Mouse (Mus musculus) heart, embryonic 11.5 days (tissue): Measurements from ENCODE around the gene Sgms1. TPM values are rescaled to one million over a fixed set of nuclear protein-coding genes. Genes with fewer than 3 reads are reported as not detected.

Source experiments
- ATAC-seq: fragments of 200-750 bp; cut with Nextera tagmentation; replicated peaks from 2 replicates; pipeline ENCODE4 v1.8.0; 2017; ENCODE audit warnings: moderate library complexity; ENCODE audit not compliant: insufficient number of reproducible peaks, low FRiP score, low TSS enrichment
- H3K27ac ChIP-seq: fragments of 300-500 bp; sonication (generic); 2 replicates; pipeline ENCODE4 v1.5.1; 2014; ENCODE audit warnings: mild to moderate bottlenecking, low read depth, low read length
- H3K27me3 ChIP-seq: fragments of 300-500 bp; sonication (generic); 2 replicates; pipeline ENCODE4 v1.6.1; 2014; ENCODE audit warnings: mild to moderate bottlenecking, low read length, mixed read lengths; ENCODE audit not compliant: control insufficient read depth, insufficient read depth
- H3K36me3 ChIP-seq: fragments of 300-500 bp; sonication (generic); 2 replicates; pipeline ENCODE4 v1.6.1; 2014; ENCODE audit warnings: mild to moderate bottlenecking, low read length, moderate library complexity, mixed read lengths; ENCODE audit not compliant: control insufficient read depth, insufficient read depth
- H3K4me1 ChIP-seq: fragments of 300-500 bp; sonication (generic); 2 replicates; pipeline ENCODE4 v1.6.1; 2014; ENCODE audit warnings: low read length; ENCODE audit not compliant: control insufficient read depth, insufficient read depth
- H3K4me2 ChIP-seq: fragments of 300-500 bp; sonication (generic); 2 replicates; pipeline ENCODE4 v1.6.1; 2014; ENCODE audit warnings: mild to moderate bottlenecking, moderate library complexity
- H3K4me3 ChIP-seq: fragments of 300-500 bp; sonication (generic); 2 replicates; pipeline ENCODE4 v1.5.1; 2014; ENCODE audit warnings: low read depth, low read length
- H3K9ac ChIP-seq: fragments of 300-500 bp; sonication (generic); 2 replicates; pipeline ENCODE4 v1.6.1; 2014; ENCODE audit warnings: mild to moderate bottlenecking, low read depth, low read length, moderate library complexity
- H3K9me3 ChIP-seq: fragments of 300-500 bp; sonication (generic); replicated peaks from 2 replicates; pipeline ENCODE4 v1.6.1; 2016; ENCODE audit warnings: low read length; ENCODE audit not compliant: control insufficient read depth
- WGBS: fragments of 180-500 bp; shearing (Covaris S2); extraction: QIAGEN DNeasy Blood & Tissue Kit; methylation state at CpG from one replicate; pipeline ENCODE4 v1.1.7; 2014; ENCODE audit not compliant: insufficient replicate concordance; 5-methylcytosine and 5-hydroxymethylcytosine counted together
- polyA plus RNA-seq: library from polyadenylated mRNA; unstranded; fragments of >200 nt; fragmentation: Nextera tagmentation; extraction: Ambion mirVana; gene quantifications from 2 replicates; pipeline ENCODE4 v1.2.1, GENCODE M21; 2014

The Sgms1 gene
- polyA plus RNA-seq, 1 experiment from 2014 or later = 36.8 TPM

DNA sequence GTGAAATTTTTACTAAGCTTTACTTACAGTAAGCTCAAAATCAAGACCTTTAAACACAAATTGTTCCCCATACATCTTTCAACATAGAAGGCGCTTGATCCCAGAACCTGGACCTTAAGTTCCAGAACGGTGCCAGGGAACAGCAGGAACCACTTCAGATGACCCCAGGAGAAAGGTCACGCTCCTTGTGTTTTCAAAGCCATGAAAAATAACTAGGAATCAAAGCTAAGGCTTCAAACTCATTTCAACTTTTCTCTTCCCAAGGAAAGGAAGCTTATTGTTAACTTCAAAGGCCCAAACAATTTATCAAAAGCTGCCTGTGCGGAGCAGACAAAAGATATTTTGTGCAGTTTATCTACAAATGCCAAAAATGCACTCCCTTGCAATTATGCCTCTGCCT, 107.6 kb downstream of the Sgms1 start:
- Histone ChIP-seq H3K4me1 (peaks cover 23% of the 10 kb centered on the region), H3K9ac (no peak overlapping the region), H3K27ac (no peak overlapping the region), H3K9me3 (no peaks in the 10 kb centered on the region), H3K4me2 (no peak overlapping the region), H3K36me3 (no peaks in the 10 kb centered on the region), H3K27me3 (no peaks in the 10 kb centered on the region), H3K4me3 (no peak overlapping the region)
- no peak for ATAC-seq
- WGBS = 65% methylated on average over 4 of the region's 4 CpGs

DNA sequence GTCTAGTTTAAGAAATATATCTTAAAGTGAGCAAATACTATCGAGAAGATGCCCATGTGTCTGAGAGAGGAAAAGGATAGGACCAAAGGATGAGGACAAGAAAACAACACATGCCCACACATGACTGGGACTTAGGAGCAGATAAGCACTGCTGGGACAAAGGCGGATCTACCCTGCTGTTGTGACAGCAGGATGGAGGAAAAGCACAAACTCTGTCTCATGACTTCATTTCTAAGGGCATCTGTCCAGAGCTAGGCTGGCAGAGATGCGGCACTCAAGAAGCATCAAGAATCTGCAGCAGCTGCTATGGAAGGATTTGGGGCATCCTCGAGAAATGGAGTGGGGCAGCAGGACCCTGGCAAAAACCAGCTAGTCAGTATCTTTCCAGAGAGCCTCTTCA, 109.1 kb downstream of the Sgms1 start:
- no peaks in the 10 kb centered on the region for H3K9me3 ChIP-seq
- no peak overlapping the region for H3K27ac ChIP-seq
- H3K9ac ChIP-seq = no peak overlapping the region
- H3K36me3 ChIP-seq = no peaks in the 10 kb centered on the region
- WGBS = 70% methylated on average over 4 of the region's 4 CpGs
- no peak for ATAC-seq
- H3K4me1 ChIP-seq = peaks cover 29% of the 10 kb centered on the region
- H3K4me3 ChIP-seq = no peak overlapping the region
- H3K4me2 ChIP-seq = no peak overlapping the region
- no peaks in the 10 kb centered on the region for H3K27me3 ChIP-seq

DNA sequence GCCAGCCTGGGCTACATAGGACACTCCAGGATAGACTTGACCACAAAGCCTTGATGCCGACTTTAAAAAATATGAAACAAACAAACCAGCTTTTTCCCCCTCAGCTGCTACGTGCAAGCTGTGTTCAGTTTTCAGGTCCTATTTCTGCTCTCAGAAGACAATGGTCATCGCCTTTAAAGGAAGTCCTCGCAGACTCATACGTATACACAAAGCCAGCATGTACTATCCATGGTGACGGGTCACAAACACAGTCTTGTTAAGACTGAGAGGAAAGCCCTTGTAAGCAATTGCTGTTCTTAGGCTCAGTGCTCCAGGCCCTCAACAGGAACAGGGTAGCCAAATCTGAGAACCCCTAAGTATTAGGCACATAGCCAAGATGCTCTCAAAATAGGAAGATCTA, 110.1 kb downstream of the Sgms1 start:
- ATAC-seq = no peak
- Histone ChIP-seq H3K27me3 (no peaks in the 10 kb centered on the region), H3K36me3 (no peaks in the 10 kb centered on the region), H3K9ac (no peak overlapping the region), H3K4me1 (peaks cover 29% of the 10 kb centered on the region), H3K4me3 (no peak overlapping the region), H3K9me3 (no peaks in the 10 kb centered on the region), H3K4me2 (no peak overlapping the region), H3K27ac (no peak overlapping the region)
- WGBS = 84% methylated on average over 6 of the region's 6 CpGs

DNA sequence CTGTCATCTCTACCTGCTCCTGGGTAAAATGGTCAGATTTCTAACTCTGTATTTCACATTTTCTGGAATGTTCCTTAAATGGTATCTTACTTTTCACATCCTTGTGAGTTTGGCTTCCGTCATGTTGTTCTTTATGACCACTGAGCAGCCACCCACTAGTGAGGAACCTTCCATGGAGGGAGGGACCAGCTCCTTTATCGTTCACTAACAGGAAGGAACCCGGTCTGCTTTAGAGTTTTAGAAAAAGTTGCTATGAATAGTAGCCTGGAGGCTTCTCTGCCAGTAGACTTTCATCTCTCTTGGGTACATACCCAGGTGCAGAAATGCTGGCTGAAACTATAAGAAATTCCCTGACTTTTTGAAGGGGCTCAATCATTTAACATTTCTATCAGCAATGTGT, 111.6 kb downstream of the Sgms1 start:
- peaks cover 29% of the 10 kb centered on the region for H3K4me1 ChIP-seq
- no peaks in the 10 kb centered on the region for H3K9me3 ChIP-seq
- no peaks in the 10 kb centered on the region for H3K27me3 ChIP-seq
- no peak overlapping the region for H3K9ac ChIP-seq
- 70% methylated on average over 3 of the region's 3 CpGs for WGBS
- no peak overlapping the region for H3K27ac ChIP-seq
- no peak overlapping the region for H3K4me3 ChIP-seq
- H3K36me3 ChIP-seq = no peaks in the 10 kb centered on the region
- H3K4me2 ChIP-seq = no peak overlapping the region
- ATAC-seq = no peak

DNA sequence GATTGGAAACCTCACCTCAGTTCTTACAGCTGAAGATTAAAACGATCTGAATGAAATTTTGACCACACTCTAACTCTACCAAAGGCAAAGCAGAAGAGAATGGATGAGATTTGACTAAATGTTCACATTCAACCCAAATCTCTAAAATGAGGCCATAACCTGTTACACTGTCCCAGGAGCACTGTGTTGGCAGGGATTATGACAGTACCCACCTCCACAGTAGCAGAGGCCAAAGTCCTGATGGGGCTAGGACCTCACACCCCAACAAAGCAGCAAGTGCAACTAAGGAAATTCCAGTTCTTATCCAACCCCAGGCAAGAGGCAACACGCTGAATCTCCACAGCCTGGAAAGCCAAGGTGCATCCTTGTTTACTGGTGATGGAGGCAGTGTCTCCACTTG, 112.2 kb downstream of the Sgms1 start:
- Histone ChIP-seq H3K4me2 (no peak overlapping the region), H3K36me3 (no peaks in the 10 kb centered on the region), H3K27ac (no peak overlapping the region), H3K4me1 (peaks cover 33% of the 10 kb centered on the region), H3K9ac (no peak overlapping the region), H3K9me3 (no peaks in the 10 kb centered on the region), H3K27me3 (no peaks in the 10 kb centered on the region), H3K4me3 (no peak overlapping the region)
- WGBS = 77% methylated on average over 2 of the region's 2 CpGs
- ATAC-seq = no peak

DNA sequence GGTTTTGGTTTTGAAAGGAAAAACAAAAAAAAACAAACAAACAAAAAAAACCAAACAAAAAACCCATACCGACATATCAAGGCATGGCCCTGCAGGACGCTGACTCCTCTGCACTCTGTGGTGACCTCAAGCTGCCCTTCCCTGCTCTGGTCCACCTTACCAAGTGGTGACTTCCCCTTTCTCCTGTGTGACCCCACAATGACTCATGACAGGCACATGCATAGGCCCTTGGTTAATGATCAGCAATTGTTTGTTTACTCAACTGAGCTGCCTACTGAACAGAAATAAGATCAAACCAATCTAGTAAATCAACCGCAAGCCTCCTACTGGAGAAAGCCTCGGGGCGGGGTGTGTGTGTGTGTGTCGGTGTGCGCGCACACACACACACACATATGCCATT, 112.7 kb downstream of the Sgms1 start:
- Histone ChIP-seq H3K27me3 (no peaks in the 10 kb centered on the region), H3K9ac (no peak overlapping the region), H3K4me3 (no peak overlapping the region), H3K4me2 (no peak overlapping the region), H3K36me3 (no peaks in the 10 kb centered on the region), H3K9me3 (no peaks in the 10 kb centered on the region), H3K4me1 (peaks cover 33% of the 10 kb centered on the region), H3K27ac (no peak overlapping the region)
- 80% methylated on average over 8 of the region's 8 CpGs for WGBS
- no peak for ATAC-seq

DNA sequence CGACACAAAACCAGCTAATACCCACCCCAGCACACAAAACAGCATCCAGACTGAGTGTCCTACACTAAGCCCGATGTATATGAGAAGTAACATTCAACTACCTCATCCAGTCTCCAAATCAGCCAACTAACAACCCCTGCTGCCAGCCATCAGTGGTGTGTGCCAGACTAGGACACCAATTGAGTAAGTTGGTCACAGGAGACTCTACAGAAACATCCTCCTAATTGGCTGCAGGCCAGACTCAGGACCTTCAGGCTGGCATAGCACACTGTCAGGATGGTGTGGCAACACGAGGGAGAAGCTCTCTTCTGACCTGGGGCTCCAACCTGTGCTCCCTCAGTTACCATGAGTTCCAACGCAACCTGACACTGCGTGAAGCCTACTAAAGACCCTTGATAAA, 113.3 kb downstream of the Sgms1 start:
- H3K4me3 ChIP-seq = no peak overlapping the region
- ATAC-seq = no peak
- H3K36me3 ChIP-seq = no peaks in the 10 kb centered on the region
- WGBS = 86% methylated on average over 5 of the region's 5 CpGs
- peaks cover 35% of the 10 kb centered on the region for H3K4me1 ChIP-seq
- no peaks in the 10 kb centered on the region for H3K9me3 ChIP-seq
- no peaks in the 10 kb centered on the region for H3K27me3 ChIP-seq
- no peak overlapping the region for H3K4me2 ChIP-seq
- H3K27ac ChIP-seq = no peak overlapping the region
- no peak overlapping the region for H3K9ac ChIP-seq

DNA sequence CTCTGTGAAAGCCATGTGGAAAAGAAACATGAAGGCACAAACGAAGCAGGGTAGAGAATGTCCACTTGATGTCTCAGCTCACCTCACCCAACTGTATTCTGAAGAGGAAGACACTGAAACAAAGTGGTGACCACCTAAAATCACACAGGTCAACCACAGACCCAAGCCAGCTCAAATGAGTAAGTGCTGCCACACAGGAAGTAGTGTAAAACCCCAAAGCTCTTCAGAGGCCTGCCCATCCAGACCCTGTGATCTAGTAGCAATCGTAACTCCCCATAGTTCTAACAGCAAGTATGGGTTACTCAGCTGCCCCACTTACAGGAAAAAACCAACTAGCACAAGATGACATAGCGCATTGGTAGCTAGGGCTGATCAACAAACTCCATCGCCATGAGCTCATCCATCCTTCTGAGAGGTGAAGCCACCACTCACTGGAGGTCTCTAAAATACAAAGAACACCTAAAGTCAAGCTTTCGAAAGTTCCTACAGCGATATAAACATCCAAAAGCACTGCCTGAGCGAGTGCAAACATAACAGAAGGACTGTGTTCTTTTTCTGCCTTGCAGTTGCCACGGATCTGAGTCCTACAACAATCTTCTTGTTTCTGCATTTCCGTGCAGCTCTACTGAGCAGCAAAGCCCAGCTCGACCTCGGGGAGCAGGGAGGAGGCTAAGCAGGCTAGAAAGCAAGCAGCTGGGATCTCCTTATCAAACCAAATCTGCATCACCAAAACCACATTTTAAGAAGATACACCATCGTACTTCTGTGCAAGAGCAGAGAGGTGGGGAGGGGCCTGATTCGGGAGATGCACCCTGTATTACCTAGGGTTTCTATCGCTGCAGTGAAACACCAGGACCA, 114.2 kb downstream of the Sgms1 start:
- no peaks in the 10 kb centered on the region for H3K27me3 ChIP-seq
- 78% methylated on average over 14 of the region's 14 CpGs for WGBS
- H3K4me3 ChIP-seq = no peak overlapping the region
- no peaks in the 10 kb centered on the region for H3K9me3 ChIP-seq
- H3K27ac ChIP-seq = no peak overlapping the region
- no peak for ATAC-seq
- no peak overlapping the region for H3K9ac ChIP-seq
- no peaks in the 10 kb centered on the region for H3K36me3 ChIP-seq
- no peak overlapping the region for H3K4me2 ChIP-seq
- H3K4me1 ChIP-seq = peaks cover 27% of the 10 kb centered on the region

DNA sequence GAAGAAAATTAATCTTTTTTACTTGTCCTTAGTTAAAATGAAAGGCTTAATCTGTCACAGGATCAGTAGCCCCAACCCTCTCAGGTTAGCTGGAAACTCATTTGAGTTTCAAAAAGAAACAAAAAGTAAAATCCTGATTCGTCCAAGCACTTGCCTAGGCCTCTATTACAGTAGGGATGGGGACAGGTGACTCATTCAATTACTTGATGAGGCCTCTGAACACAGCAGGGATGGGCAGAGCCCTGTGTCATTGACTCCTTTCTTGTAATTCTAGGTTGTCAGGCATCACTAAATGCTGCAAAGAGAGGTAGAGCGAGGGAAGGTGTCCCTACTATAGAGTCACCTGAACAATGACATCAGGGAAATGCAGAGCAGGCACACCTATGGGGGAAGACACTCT, 115.4 kb downstream of the Sgms1 start:
- WGBS = 78% methylated on average over 2 of the region's 2 CpGs
- H3K9me3 ChIP-seq = no peaks in the 10 kb centered on the region
- no peaks in the 10 kb centered on the region for H3K27me3 ChIP-seq
- H3K27ac ChIP-seq = no peak overlapping the region
- no peaks in the 10 kb centered on the region; the same call in 1 of the 2 replicates for H3K36me3 ChIP-seq
- no peak overlapping the region for H3K4me3 ChIP-seq
- no peak overlapping the region for H3K9ac ChIP-seq
- H3K4me2 ChIP-seq = no peak overlapping the region
- no peak for ATAC-seq
- H3K4me1 ChIP-seq = peaks cover 27% of the 10 kb centered on the region
